Mouse (Mus musculus) heart, postnatal 0 days (tissue): Measurements from ENCODE around the gene Ampd2. TPM values are rescaled to one million over a fixed set of nuclear protein-coding genes. Genes with fewer than 3 reads are reported as not detected.
A peak's percentile ranks its signal among the peaks of the same experiment; 100 is the strongest.

Experiments used
- ATAC-seq: fragments of 200-750 bp; cut with Nextera tagmentation; 2 replicates; pipeline ENCODE4 v1.8.0; 2017; ENCODE audit warnings: low read depth, moderate number of reproducible peaks, moderate library complexity; ENCODE audit not compliant: insufficient read depth
- DNase-seq: peaks from one replicate; pipeline ENCODE4 v3.0.0-alpha.2; 2016; ENCODE audit warnings: low spot score
- H3K27ac ChIP-seq: fragments of 300-500 bp; sonication (generic); 2 replicates; pipeline ENCODE4 v1.5.1; 2014; ENCODE audit warnings: low read depth, mild to moderate bottlenecking
- H3K27me3 ChIP-seq: fragments of 300-500 bp; sonication (generic); 2 replicates; pipeline ENCODE4 v1.6.1; 2014; ENCODE audit warnings: low read length, mixed read lengths; ENCODE audit not compliant: control insufficient read depth, insufficient read depth
- H3K36me3 ChIP-seq: fragments of 300-500 bp; sonication (generic); replicated peaks from 2 replicates; pipeline ENCODE4 v1.6.1; 2014; ENCODE audit warnings: low read length, mixed read lengths; ENCODE audit not compliant: control insufficient read depth, insufficient read depth
- H3K4me1 ChIP-seq: fragments of 300-500 bp; sonication (generic); 2 replicates; pipeline ENCODE4 v1.6.1; 2014; ENCODE audit warnings: antibody characterized with exemption; ENCODE audit not compliant: control insufficient read depth, insufficient read depth
- H3K4me2 ChIP-seq: fragments of 300-500 bp; sonication (generic); 2 replicates; pipeline ENCODE4 v1.6.1; 2014; ENCODE audit warnings: low read depth, mild to moderate bottlenecking, low read length, moderate library complexity
- H3K4me3 ChIP-seq: fragments of 300-500 bp; sonication (generic); 2 replicates; pipeline ENCODE4 v1.5.1; 2014; ENCODE audit warnings: low read depth, low read length
- H3K9ac ChIP-seq: fragments of 300-500 bp; sonication (generic); replicated peaks from 2 replicates; pipeline ENCODE4 v1.6.1; 2014; ENCODE audit warnings: low read depth, low read length, mixed read lengths
- H3K9me3 ChIP-seq: fragments of 300-500 bp; sonication (generic); replicated peaks from 2 replicates; pipeline ENCODE4 v1.6.1; 2016; ENCODE audit warnings: low read length; ENCODE audit not compliant: control insufficient read depth
- CTCF ChIP-seq: IDR thresholded peaks from 2 replicates; pipeline ENCODE4 v1.5.1; 2016; ENCODE audit warnings: antibody characterized with exemption, control low read depth, low read depth
- EP300 ChIP-seq: IDR thresholded peaks from 2 replicates; pipeline ENCODE4 v1.6.1; 2016; ENCODE audit warnings: antibody characterized with exemption, low read depth
- WGBS: fragments of 180-500 bp; shearing (Covaris S2); extraction: QIAGEN DNeasy Blood & Tissue Kit; methylation state at CpG from one replicate; pipeline ENCODE4 v1.1.7; 2014; 5-methylcytosine and 5-hydroxymethylcytosine counted together
- polyA plus RNA-seq: library from polyadenylated mRNA; unstranded; fragments of >200 nt; fragmentation: Nextera tagmentation; extraction: Ambion mirVana; gene quantifications from 2 replicates; pipeline ENCODE4 v1.2.1, GENCODE M21; 2015
- total RNA-seq: library from RNA; depleted of rRNA; stranded (reverse); fragments of >200 nt; gene quantifications from 2 replicates; pipeline ENCODE4 v1.2.3, GENCODE M21; 2014; ENCODE audit warnings: low replicate concordance

Ampd2 gene
- total and polyA plus RNA-seq, 2 experiments from 2014 or later: 12.7 to 77.9 TPM

- Histone ChIP-seq H3K27ac (no peak overlapping the region), H3K27me3 (no peaks in the 10 kb centered on the region), H3K4me2 (no peak overlapping the region), H3K4me1 (peaks cover 11% of the 10 kb centered on the region), H3K4me3 (no peak overlapping the region), H3K9me3 (no peaks in the 10 kb centered on the region), H3K9ac (no peak overlapping the region), H3K36me3 (no peaks in the 10 kb centered on the region)
- 92% methylated on average over 2 of the region's 2 CpGs for WGBS
- DNase-seq: no peak
- no peak for ATAC-seq
- no peak for TF ChIP-seq CTCF
- TF ChIP-seq EP300: no peak
Observed at GRCm38 (mm10) chr3:108090561-108090960, 4.1 kb upstream of the Ampd2 start.

- no peak for TF ChIP-seq EP300
- no peak for TF ChIP-seq CTCF
- H3K9me3 ChIP-seq: no peaks in the 10 kb centered on the region
- DNase-seq: no peak
- WGBS: 40% methylated on average over 2 of the region's 2 CpGs
- no peak overlapping the region for H3K4me2 ChIP-seq
- H3K36me3 ChIP-seq: no peaks in the 10 kb centered on the region
- H3K4me3 ChIP-seq: no peak overlapping the region
- ATAC-seq: no peak
- H3K4me1 ChIP-seq: peaks cover 13% of the 10 kb centered on the region
- no peak overlapping the region for H3K9ac ChIP-seq
- H3K27me3 ChIP-seq: no peaks in the 10 kb centered on the region
- no peak overlapping the region for H3K27ac ChIP-seq
Observed at GRCm38 (mm10) chr3:108089916-108090315, 3.5 kb upstream of the Ampd2 start.

- Histone ChIP-seq H3K9ac (no peak overlapping the region), H3K9me3 (no peaks in the 10 kb centered on the region), H3K4me3 (no peak overlapping the region), H3K4me1 (peaks cover 18% of the 10 kb centered on the region), H3K4me2 (no peak overlapping the region), H3K36me3 (no peaks in the 10 kb centered on the region), H3K27me3 (no peaks in the 10 kb centered on the region), H3K27ac (no peak overlapping the region)
- ATAC-seq (no peak), DNase-seq (no peak)
- TF ChIP-seq EP300 (no peak), CTCF (no peak)
- 38% methylated on average over 5 of the region's 5 CpGs for WGBS
Observed at GRCm38 (mm10) chr3:108088842-108089380, 2.5 kb upstream of the Ampd2 start.

GRCm38 (mm10) chr3:108087329-108087728 lies 878 bp upstream of the Ampd2 start:
- H3K27me3 ChIP-seq: no peaks in the 10 kb centered on the region
- WGBS: 69% methylated on average over 3 of the region's 3 CpGs
- H3K9ac ChIP-seq: no peak overlapping the region
- no peak for ATAC-seq
- H3K4me3 ChIP-seq: no peak overlapping the region
- no peak for TF ChIP-seq CTCF
- TF ChIP-seq EP300: no peak
- DNase-seq: no peak
- H3K27ac ChIP-seq: no peak overlapping the region
- H3K4me2 ChIP-seq: peak overlapping the region; percentile 98; the same call in 1 of the 2 replicates
- H3K9me3 ChIP-seq: no peaks in the 10 kb centered on the region
- no peaks in the 10 kb centered on the region for H3K36me3 ChIP-seq
- H3K4me1 ChIP-seq: peaks cover 27% of the 10 kb centered on the region

- WGBS: under 1% methylated on average over 28 of the region's 31 CpGs
- H3K9me3 ChIP-seq: no peaks in the 10 kb centered on the region
- peak overlapping the region; percentile 98 for H3K4me2 ChIP-seq
- peak overlapping the region; percentile 86 for H3K27ac ChIP-seq
- peak; percentile 72 for ATAC-seq
- DNase-seq: peak; percentile 73
- H3K4me1 ChIP-seq: peaks cover 37% of the 10 kb centered on the region
- H3K9ac ChIP-seq: peak overlapping the region; percentile 53
- H3K36me3 ChIP-seq: no peaks in the 10 kb centered on the region
- TF ChIP-seq EP300 (no peak), CTCF (no peak)
- peak overlapping the region; percentile 58 for H3K4me3 ChIP-seq
- H3K27me3 ChIP-seq: no peaks in the 10 kb centered on the region
Observed at GRCm38 (mm10) chr3:108085721-108086469, 556 bp downstream of the Ampd2 start.
